Mouse (Mus musculus): ENCODE measurements at regions not wholly inside any gene's neighbourhood (a gene's known extent, or its start where the extent isn't known, plus 50 kb on each side); places are given as distances from the start of the nearest gene placed in this dataset.

DNA sequence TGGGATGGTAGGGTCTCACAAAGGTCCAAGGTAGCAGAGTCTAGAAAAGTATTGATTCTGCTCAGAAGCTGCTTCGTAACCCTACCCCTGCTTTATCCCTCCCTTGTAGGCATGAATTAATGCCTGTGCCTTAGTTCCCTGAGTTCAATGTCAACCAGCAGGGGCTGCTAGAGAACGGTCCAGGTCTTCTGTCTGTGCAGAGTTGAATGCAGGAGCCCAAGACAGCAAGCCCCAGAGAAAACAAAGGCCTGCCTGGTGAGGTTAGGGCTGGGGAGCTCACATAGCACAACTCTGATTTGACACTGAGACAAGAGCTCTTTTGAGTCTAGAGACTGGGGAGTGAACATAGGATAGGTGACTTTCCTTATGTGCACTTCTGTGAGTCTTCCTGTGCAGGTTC lies 56.6 kb downstream of the Olig3 start:
- peak; percentile 47 for TF ChIP-seq CTCF (IDR thresholded peaks at IDR 0.05; ENCODE audit: low read depth)
- Histone ChIP-seq H3K9me3 (ENCODE audit: low read depth, low read length) (no peaks in the 10 kb centered on the region), H3K4me1 (ENCODE audit: insufficient read depth) (no peaks in the 10 kb centered on the region), H3K27me3 (ENCODE audit: insufficient read depth, low read length) (no peaks in the 10 kb centered on the region; the same call in 1 of the 2 replicates), H3K4me2 (no peak overlapping the region), H3K27ac (ENCODE audit: low read depth) (no peak overlapping the region), H3K4me3 (ENCODE audit: low read depth, low read length) (no peak overlapping the region), H3K9ac (no peak overlapping the region), H3K36me3 (ENCODE audit: insufficient read depth) (no peaks in the 10 kb centered on the region)
- WGBS: 48% methylated on average over 2 of the region's 2 CpGs
- DNase-seq (peak; percentile 11), ATAC-seq (ENCODE audit: insufficient read depth) (no peak)

DNA sequence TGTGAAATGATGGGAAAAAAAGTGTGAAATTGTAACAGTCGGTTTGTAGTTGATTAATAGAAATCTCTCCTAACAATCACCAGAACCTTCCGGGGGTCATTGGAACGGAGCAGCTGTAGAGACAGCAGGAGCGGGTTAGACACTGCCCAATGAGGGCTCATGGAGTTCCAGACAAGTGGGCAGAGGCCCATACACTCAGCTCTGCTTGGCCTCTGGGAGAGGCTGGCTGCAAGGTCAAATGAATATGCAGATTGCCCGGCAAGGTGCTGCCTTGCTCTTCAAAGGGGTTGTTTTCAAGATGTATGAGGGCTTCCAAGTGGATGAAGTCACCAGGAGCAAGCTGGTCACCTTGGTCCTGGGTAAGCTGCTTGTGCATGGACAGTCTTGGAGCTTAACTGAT lies 57.6 kb downstream of the Olig3 start:
- Histone ChIP-seq H3K9me3 (ENCODE audit: low read depth, low read length) (no peaks in the 10 kb centered on the region), H3K36me3 (ENCODE audit: insufficient read depth) (no peaks in the 10 kb centered on the region), H3K4me1 (ENCODE audit: insufficient read depth) (no peaks in the 10 kb centered on the region), H3K27ac (ENCODE audit: low read depth) (no peak overlapping the region), H3K4me3 (ENCODE audit: low read depth, low read length) (no peak overlapping the region), H3K4me2 (no peak overlapping the region), H3K9ac (no peak overlapping the region), H3K27me3 (ENCODE audit: insufficient read depth, low read length) (no peaks in the 10 kb centered on the region; the same call in 1 of the 2 replicates)
- ATAC-seq (ENCODE audit: insufficient read depth) (no peak), DNase-seq (no peak)
- WGBS: 38% methylated on average over 5 of the region's 5 CpGs
- TF ChIP-seq CTCF (IDR thresholded peaks at IDR 0.05; ENCODE audit: low read depth): no peak

DNA sequence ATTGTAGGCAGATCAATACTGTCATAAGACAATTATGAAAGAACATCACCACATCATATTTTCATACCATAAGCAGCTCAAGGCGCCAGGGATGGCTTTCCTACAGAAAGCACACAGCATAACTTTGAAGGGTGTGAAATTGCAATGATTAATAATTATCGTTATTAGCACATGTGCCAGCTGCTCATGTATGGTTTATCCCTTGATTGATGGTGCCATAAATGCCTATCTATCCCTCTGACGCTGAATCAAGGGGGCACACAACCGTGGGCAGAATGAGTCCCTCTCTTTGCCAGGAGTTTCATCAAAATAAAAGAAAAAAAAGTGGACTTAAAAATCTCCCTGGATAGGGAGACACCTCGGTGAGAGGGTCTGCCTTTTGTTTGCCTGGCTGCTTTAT lies 58.5 kb downstream of the Olig3 start:
- Histone ChIP-seq H3K36me3 (ENCODE audit: insufficient read depth) (no peaks in the 10 kb centered on the region), H3K4me1 (ENCODE audit: insufficient read depth) (no peaks in the 10 kb centered on the region), H3K9ac (no peak overlapping the region), H3K4me3 (ENCODE audit: low read depth, low read length) (no peak overlapping the region), H3K4me2 (no peak overlapping the region), H3K27me3 (ENCODE audit: insufficient read depth, low read length) (no peaks in the 10 kb centered on the region), H3K9me3 (ENCODE audit: low read depth, low read length) (no peaks in the 10 kb centered on the region; the same call in 1 of the 2 replicates), H3K27ac (ENCODE audit: low read depth) (no peak overlapping the region)
- 44% methylated on average over 5 of the region's 5 CpGs for WGBS
- ATAC-seq (ENCODE audit: insufficient read depth) (no peak), DNase-seq (no peak)
- TF ChIP-seq CTCF (IDR thresholded peaks at IDR 0.05; ENCODE audit: low read depth): no peak

DNA sequence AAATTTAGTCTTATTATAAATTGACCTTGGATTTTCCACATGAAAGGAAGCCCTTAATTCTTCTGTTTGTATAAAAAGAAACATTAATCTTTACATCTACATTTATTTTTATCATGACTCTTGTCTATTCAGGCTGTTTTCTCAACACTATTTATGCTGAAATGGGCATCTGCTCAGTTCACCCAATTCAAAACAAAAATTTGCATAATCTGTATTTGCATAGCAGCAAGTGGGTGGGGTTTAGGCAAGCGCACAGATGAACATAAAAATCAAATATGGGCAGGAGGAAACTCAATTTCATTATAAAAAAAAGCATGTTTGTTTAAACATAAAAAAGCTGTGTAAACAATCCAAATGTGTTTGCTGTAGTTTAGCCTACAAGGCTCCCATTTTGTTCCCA lies 67.7 kb downstream of the Olig3 start:
- DNase-seq (no peak), ATAC-seq (ENCODE audit: insufficient read depth) (no peak)
- Histone ChIP-seq H3K27me3 (ENCODE audit: insufficient read depth, low read length) (no peaks in the 10 kb centered on the region; the same call in 1 of the 2 replicates), H3K4me2 (no peak overlapping the region), H3K9me3 (ENCODE audit: low read depth, low read length) (no peaks in the 10 kb centered on the region; the same call in 1 of the 2 replicates), H3K27ac (ENCODE audit: low read depth) (no peak overlapping the region), H3K36me3 (ENCODE audit: insufficient read depth) (no peaks in the 10 kb centered on the region), H3K9ac (no peak overlapping the region), H3K4me1 (ENCODE audit: insufficient read depth) (no peaks in the 10 kb centered on the region), H3K4me3 (ENCODE audit: low read depth, low read length) (no peak overlapping the region)
- TF ChIP-seq CTCF (IDR thresholded peaks at IDR 0.05; ENCODE audit: low read depth): no peak
- WGBS: 64% methylated on average over 1 of the region's 1 CpGs

DNA sequence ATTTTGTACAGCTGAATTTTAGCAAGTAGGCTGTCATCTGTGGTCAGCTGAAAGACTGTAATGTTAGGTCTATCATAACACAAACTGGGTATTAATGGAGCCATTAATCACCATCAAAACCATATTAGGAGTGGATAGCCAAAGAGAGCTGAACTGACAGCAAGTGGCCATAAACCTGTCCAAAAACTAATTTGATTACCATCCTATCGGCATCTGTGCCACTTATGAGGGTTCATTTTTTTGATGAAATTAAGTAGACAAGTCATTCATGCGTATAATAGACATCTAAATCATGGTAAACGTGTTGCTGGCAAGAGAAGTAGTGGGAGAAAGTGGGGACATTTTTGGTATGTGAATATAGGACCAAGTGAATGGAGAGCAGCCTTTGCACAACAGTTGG lies 68.6 kb downstream of the Olig3 start:
- DNase-seq (no peak), ATAC-seq (ENCODE audit: insufficient read depth) (no peak)
- Histone ChIP-seq H3K27ac (ENCODE audit: low read depth) (no peak overlapping the region), H3K4me1 (ENCODE audit: insufficient read depth) (no peaks in the 10 kb centered on the region), H3K36me3 (ENCODE audit: insufficient read depth) (no peaks in the 10 kb centered on the region), H3K9ac (no peak overlapping the region), H3K4me3 (ENCODE audit: low read depth, low read length) (no peak overlapping the region), H3K4me2 (no peak overlapping the region), H3K9me3 (ENCODE audit: low read depth, low read length) (no peaks in the 10 kb centered on the region), H3K27me3 (ENCODE audit: insufficient read depth, low read length) (no peaks in the 10 kb centered on the region; the same call in 1 of the 2 replicates)
- WGBS: 71% methylated on average over 3 of the region's 3 CpGs
- no peak for TF ChIP-seq CTCF (IDR thresholded peaks at IDR 0.05; ENCODE audit: low read depth)

DNA sequence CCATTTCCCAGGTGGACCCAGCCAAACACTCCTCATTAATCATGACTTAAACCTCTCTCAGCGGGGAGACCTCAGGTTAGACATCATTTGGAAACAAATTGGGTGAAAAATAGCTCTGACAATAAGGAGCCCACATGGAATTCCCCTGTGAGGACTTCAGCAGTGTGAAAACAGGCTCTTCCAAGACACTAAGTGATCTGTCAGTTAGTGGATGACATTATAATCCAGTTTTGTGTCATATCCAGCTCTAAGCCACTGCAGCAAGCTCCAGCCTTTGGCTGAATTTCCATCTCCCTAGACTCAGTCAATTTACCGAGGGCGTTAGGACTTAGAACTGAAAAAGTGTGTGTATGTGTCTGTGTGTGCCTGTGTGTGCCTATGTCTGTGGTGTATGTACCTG lies 70.5 kb downstream of the Olig3 start:
- no peak for DNase-seq
- 63% methylated on average over 3 of the region's 3 CpGs for WGBS
- H3K27me3 ChIP-seq (ENCODE audit: insufficient read depth, low read length): no peaks in the 10 kb centered on the region; the same call in 1 of the 2 replicates
- H3K9me3 ChIP-seq (ENCODE audit: low read depth, low read length): no peaks in the 10 kb centered on the region
- H3K4me3 ChIP-seq (ENCODE audit: low read depth, low read length): no peak overlapping the region
- ATAC-seq (ENCODE audit: insufficient read depth): no peak
- H3K4me1 ChIP-seq (ENCODE audit: insufficient read depth): no peaks in the 10 kb centered on the region
- no peak overlapping the region for H3K9ac ChIP-seq
- no peak for TF ChIP-seq CTCF (IDR thresholded peaks at IDR 0.05; ENCODE audit: low read depth)
- no peaks in the 10 kb centered on the region for H3K36me3 ChIP-seq (ENCODE audit: insufficient read depth)
- no peak overlapping the region for H3K27ac ChIP-seq (ENCODE audit: low read depth)
- no peak overlapping the region for H3K4me2 ChIP-seq

DNA sequence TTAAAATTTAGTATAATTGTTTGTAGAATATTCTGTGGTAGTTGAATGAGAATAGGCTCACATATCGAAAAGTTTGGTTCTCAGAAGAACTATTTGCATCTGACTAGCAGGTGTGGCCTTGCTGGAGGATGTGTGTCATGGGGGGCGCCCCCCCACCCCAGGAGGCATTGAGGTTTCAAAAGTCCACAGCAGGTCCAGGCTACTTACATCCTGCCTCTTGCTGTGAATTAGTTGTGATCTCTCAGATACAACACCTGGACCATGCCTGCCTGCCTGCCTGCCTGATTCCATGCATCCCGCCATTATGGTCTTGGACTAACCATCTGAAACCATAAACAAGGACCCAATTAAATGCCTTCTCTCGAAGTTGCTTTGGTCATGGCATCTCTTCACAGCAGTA lies 76.2 kb downstream of the Olig3 start:
- no peaks in the 10 kb centered on the region for H3K36me3 ChIP-seq (ENCODE audit: insufficient read depth)
- 83% methylated on average over 4 of the region's 4 CpGs for WGBS
- no peak for TF ChIP-seq CTCF (IDR thresholded peaks at IDR 0.05; ENCODE audit: low read depth)
- no peak overlapping the region for H3K27ac ChIP-seq (ENCODE audit: low read depth)
- H3K9ac ChIP-seq: no peak overlapping the region
- H3K4me3 ChIP-seq (ENCODE audit: low read depth, low read length): no peak overlapping the region
- no peaks in the 10 kb centered on the region for H3K9me3 ChIP-seq (ENCODE audit: low read depth, low read length)
- no peak overlapping the region for H3K4me2 ChIP-seq
- no peaks in the 10 kb centered on the region for H3K4me1 ChIP-seq (ENCODE audit: insufficient read depth)
- ATAC-seq (ENCODE audit: insufficient read depth) (no peak), DNase-seq (no peak)
- no peaks in the 10 kb centered on the region for H3K27me3 ChIP-seq (ENCODE audit: insufficient read depth, low read length)

DNA sequence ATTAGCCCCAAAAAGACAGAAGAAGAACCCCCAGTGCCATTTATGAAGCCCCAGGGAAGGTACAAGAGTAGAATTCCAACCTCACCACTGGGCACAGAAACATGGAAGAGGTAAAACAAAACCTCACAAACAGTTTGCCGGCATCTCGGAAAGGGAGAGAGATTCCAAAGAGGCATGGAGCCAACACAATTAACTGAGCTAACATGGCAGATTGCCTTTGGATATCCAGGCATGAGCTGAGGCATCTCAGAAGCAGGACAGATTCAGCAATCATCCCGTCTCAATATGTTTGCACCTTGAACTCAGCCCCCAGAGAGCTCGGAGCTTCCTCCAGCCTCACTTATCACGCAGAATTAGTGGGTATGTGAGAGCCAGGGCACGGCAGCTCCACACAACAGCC lies 78.3 kb downstream of the Olig3 start:
- Histone ChIP-seq H3K4me3 (ENCODE audit: low read depth, low read length) (no peak overlapping the region), H3K9ac (no peak overlapping the region), H3K36me3 (ENCODE audit: insufficient read depth) (no peaks in the 10 kb centered on the region), H3K27ac (ENCODE audit: low read depth) (no peak overlapping the region), H3K27me3 (ENCODE audit: insufficient read depth, low read length) (no peaks in the 10 kb centered on the region), H3K9me3 (ENCODE audit: low read depth, low read length) (no peaks in the 10 kb centered on the region), H3K4me2 (no peak overlapping the region), H3K4me1 (ENCODE audit: insufficient read depth) (no peaks in the 10 kb centered on the region)
- 70% methylated on average over 6 of the region's 6 CpGs for whole genome bisulfite sequencing
- TF ChIP-seq CTCF (IDR thresholded peaks at IDR 0.05; ENCODE audit: low read depth): no peak
- ATAC-seq (ENCODE audit: insufficient read depth) (no peak), DNase-seq (no peak)
